Mouse (Mus musculus): ENCODE measurements around the gene Heg1.
A peak's percentile ranks its signal among the peaks of the same experiment; 100 is the strongest.

Gene Heg1

GRCm38 (mm10) chr16:33772809-33773208, 88.6 kb downstream of the Heg1 start:
- DNase-seq (ENCODE audit: low spot score) = no peak

- no peak for DNase-seq (ENCODE audit: low spot score)
Observed at GRCm38 (mm10) chr16:33774972-33775371, 90.8 kb downstream of the Heg1 start.

- no peak for DNase-seq (ENCODE audit: low spot score)
Observed at GRCm38 (mm10) chr16:33775733-33776335, 91.7 kb downstream of the Heg1 start.

- no peak for DNase-seq (ENCODE audit: low spot score)
Observed at GRCm38 (mm10) chr16:33776766-33777529, 92.8 kb downstream of the Heg1 start.

GRCm38 (mm10) chr16:33777607-33778006, 93.4 kb downstream of the Heg1 start:
- DNase-seq (ENCODE audit: low spot score) = no peak

GRCm38 (mm10) chr16:33781789-33782728, 97.9 kb downstream of the Heg1 start:
- no peak for DNase-seq (ENCODE audit: low spot score)

GRCm38 (mm10) chr16:33782729-33783091, 98.5 kb downstream of the Heg1 start:
- no peak for DNase-seq (ENCODE audit: low spot score)

GRCm38 (mm10) chr16:33784547-33784946, 100.4 kb downstream of the Heg1 start:
- no peak for DNase-seq (ENCODE audit: low spot score)

- DNase-seq (ENCODE audit: low spot score) = no peak
Observed at GRCm38 (mm10) chr16:33785092-33785704, 101.0 kb downstream of the Heg1 start.

- no peak for DNase-seq (ENCODE audit: low spot score)
Observed at GRCm38 (mm10) chr16:33786657-33787390, 102.7 kb downstream of the Heg1 start.

GRCm38 (mm10) chr16:33793846-33794791, 109.9 kb downstream of the Heg1 start, which contains the start of gene Muc13:
Gene Muc13, plus strand, starts transcription at chr16:33794037.
- DNase-seq (ENCODE audit: low spot score) = no peak

GRCm38 (mm10) chr16:33795106-33795505, 110.9 kb downstream of the Heg1 start:
- no peak for DNase-seq (ENCODE audit: low spot score)

- DNase-seq (ENCODE audit: low spot score) = no peak
Observed at GRCm38 (mm10) chr16:33795887-33796286, 111.7 kb downstream of the Heg1 start.

GRCm38 (mm10) chr16:33796756-33797155, 112.6 kb downstream of the Heg1 start:
- no peak for DNase-seq (ENCODE audit: low spot score)

GRCm38 (mm10) chr16:33797860-33798259, 113.7 kb downstream of the Heg1 start:
- no peak for DNase-seq (ENCODE audit: low spot score)

GRCm38 (mm10) chr16:33810002-33810401, 125.8 kb downstream of the Heg1 start:
- DNase-seq (ENCODE audit: low spot score) = no peak

GRCm38 (mm10) chr16:33818413-33819165, 134.4 kb downstream of the Heg1 start:
- DNase-seq (ENCODE audit: low spot score) = no peak

- peak; percentile 57 for DNase-seq (ENCODE audit: low spot score)
Observed at GRCm38 (mm10) chr16:33820269-33821178, 136.4 kb downstream of the Heg1 start.
